Mouse (Mus musculus): Measurements from ENCODE around the gene Pttg1.

GRCm38 (mm10) chr11:43383581-43383980, 42.5 kb downstream of the Pttg1 start:
- no peak for TF ChIP-seq CTCF (conservative IDR thresholded peaks at IDR 0.05; ENCODE audit: low read length)
- TF ChIP-seq POU5F1 (IDR thresholded peaks at IDR 0.05; ENCODE audit: borderline replicate concordance, low read length) = no peak
- TF ChIP-seq NANOG (IDR thresholded peaks at IDR 0.05; ENCODE audit: borderline replicate concordance, low read length) = no peak
